Mouse (Mus musculus): ENCODE data around the gene Prg3.

DNA sequence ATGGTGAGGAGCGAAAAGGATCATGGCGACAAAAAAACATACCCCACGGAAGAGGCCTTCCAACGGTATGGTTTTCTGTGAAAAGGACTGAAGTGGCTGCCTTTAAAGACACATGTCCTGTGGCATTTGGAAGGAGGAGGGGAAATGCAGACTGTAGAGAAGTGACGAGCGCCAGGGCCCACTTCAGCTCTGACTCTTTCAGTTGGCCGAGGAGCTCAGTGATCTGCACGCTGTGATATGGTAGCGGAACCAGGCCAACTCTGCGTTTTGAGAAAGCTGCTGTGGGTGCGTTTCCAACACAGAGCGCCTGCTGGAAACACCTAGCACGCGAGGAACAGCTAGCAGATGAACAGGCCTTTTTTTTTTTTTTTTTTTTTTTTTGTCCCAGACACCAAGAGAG is 24.7 kb downstream of the Prg3 start:
- TF ChIP-seq TAL1 (conservative IDR thresholded peaks at IDR 0.05; ENCODE audit: low read depth, low read length) (no peak), CTCF (IDR thresholded peaks at IDR 0.05; ENCODE audit: low read depth, low read length) (no peak)
